Mouse (Mus musculus) midbrain, embryonic 15.5 days (tissue): ENCODE results near the gene Mtif3. TPM values are rescaled to one million over a fixed set of nuclear protein-coding genes. Genes with fewer than 3 reads are reported as not detected.

Experiments used
- ATAC-seq: fragments of 200-750 bp; cut with Nextera tagmentation; replicated peaks from 2 replicates; pipeline ENCODE4 v1.8.0; 2017; ENCODE audit warnings: moderate TSS enrichment
- H3K27ac ChIP-seq: fragments of 300-500 bp; sonication (generic); 2 replicates; pipeline ENCODE4 v1.5.1; 2015; ENCODE audit warnings: mild to moderate bottlenecking, inconsistent platforms
- H3K27me3 ChIP-seq: fragments of 300-500 bp; sonication (generic); replicated peaks from 2 replicates; pipeline ENCODE4 v1.6.1; 2015; ENCODE audit warnings: inconsistent platforms
- H3K36me3 ChIP-seq: fragments of 300-500 bp; sonication (generic); replicated peaks from 2 replicates; pipeline ENCODE4 v1.6.1; 2015; ENCODE audit warnings: inconsistent platforms
- H3K4me1 ChIP-seq: fragments of 300-500 bp; sonication (generic); 2 replicates; pipeline ENCODE4 v1.6.1; 2015; ENCODE audit warnings: inconsistent platforms
- H3K4me2 ChIP-seq: fragments of 300-500 bp; sonication (generic); 2 replicates; pipeline ENCODE4 v1.6.1; 2015; ENCODE audit warnings: inconsistent platforms, mild to moderate bottlenecking, moderate library complexity
- H3K4me3 ChIP-seq: fragments of 300-500 bp; sonication (generic); 2 replicates; pipeline ENCODE4 v1.5.1; 2015; ENCODE audit warnings: mild to moderate bottlenecking, inconsistent platforms
- H3K9ac ChIP-seq: fragments of 300-500 bp; sonication (generic); 2 replicates; pipeline ENCODE4 v1.6.1; 2015; ENCODE audit warnings: mild to moderate bottlenecking, inconsistent platforms
- H3K9me3 ChIP-seq: fragments of 300-500 bp; sonication (generic); 2 replicates; pipeline ENCODE4 v1.6.1; 2016; ENCODE audit warnings: inconsistent platforms
- WGBS: fragments of 180-500 bp; shearing (Covaris S2); methylation state at CpG from one replicate; pipeline ENCODE4 v1.1.7; 2015; ENCODE audit warnings: mixed read lengths; 5-methylcytosine and 5-hydroxymethylcytosine counted together
- polyA plus RNA-seq: library from polyadenylated mRNA; unstranded; fragments of >200 nt; fragmentation: Nextera tagmentation; extraction: Ambion mirVana; gene quantifications from 2 replicates; pipeline ENCODE4 v1.2.1, GENCODE M21; 2015

The Mtif3 gene
- polyA plus RNA-seq, 1 experiment from 2014 or later, result 28.3 TPM

GRCm38 (mm10) chr5:146907533-146907932, 56.1 kb downstream of the Mtif3 start:
- WGBS, result 46% methylated on average over 5 of the region's 5 CpGs
- Histone ChIP-seq H3K9ac (no peak overlapping the region), H3K4me3 (no peak overlapping the region), H3K27ac (no peak overlapping the region), H3K27me3 (no peaks in the 10 kb centered on the region), H3K36me3 (no peaks in the 10 kb centered on the region), H3K4me1 (no peaks in the 10 kb centered on the region), H3K9me3 (no peaks in the 10 kb centered on the region), H3K4me2 (no peak overlapping the region)
- ATAC-seq, result no peak

- Histone ChIP-seq H3K4me1 (no peaks in the 10 kb centered on the region), H3K27me3 (no peaks in the 10 kb centered on the region), H3K27ac (no peak overlapping the region), H3K4me3 (0 out of 2 replicates have a peak overlapping the region, but pooled peaks have one; percentile 8), H3K4me2 (peak overlapping the region; percentile 37), H3K9ac (no peak overlapping the region), H3K9me3 (no peaks in the 10 kb centered on the region), H3K36me3 (no peaks in the 10 kb centered on the region)
- 25% methylated on average over 14 of the region's 14 CpGs for WGBS
- peak; percentile 62; the same call in 1 of the 2 replicates for ATAC-seq
These were observed 58.0 kb downstream of the Mtif3 start for GRCm38 (mm10) chr5:146905486-146906172.

- H3K9me3 ChIP-seq, result no peaks in the 10 kb centered on the region
- no peaks in the 10 kb centered on the region for H3K4me1 ChIP-seq
- no peak overlapping the region for H3K9ac ChIP-seq
- H3K4me2 ChIP-seq, result no peak overlapping the region
- no peak overlapping the region for H3K27ac ChIP-seq
- peak; percentile 67 for ATAC-seq
- WGBS, result 37% methylated on average over 8 of the region's 8 CpGs
- H3K36me3 ChIP-seq, result no peaks in the 10 kb centered on the region
- no peak overlapping the region for H3K4me3 ChIP-seq
- H3K27me3 ChIP-seq, result no peaks in the 10 kb centered on the region
These were observed 59.2 kb downstream of the Mtif3 start for GRCm38 (mm10) chr5:146904404-146904803.

Other genes starting within 250 kb of the Mtif3 start
- gene Usp12, start 168.8 kb downstream of the Mtif3 start, polyA plus RNA-seq, result 16.4 and 16.7 TPM in 2 replicates
- gene Rpl21, start 130.9 kb downstream of the Mtif3 start, polyA plus RNA-seq, result 286 and 302 TPM in 2 replicates
- 7.4 and 9.2 TPM in 2 replicates for gene Rasl11a, start 118.7 kb downstream of the Mtif3 start, polyA plus RNA-seq
- 110 and 116 TPM in 2 replicates for gene Gtf3a, start 15.1 kb downstream of the Mtif3 start, polyA plus RNA-seq
- 3.9 and 4.0 TPM in 2 replicates for gene Lnx2, start 112.8 kb upstream of the Mtif3 start, polyA plus RNA-seq
- gene Polr1d, start 113.2 kb upstream of the Mtif3 start, polyA plus RNA-seq, result 95.6 and 96.5 TPM in 2 replicates
- 5.5 and 6.7 TPM in 2 replicates for gene Gsx1, start 224.9 kb upstream of the Mtif3 start, polyA plus RNA-seq